Mouse (Mus musculus): ENCODE data around the gene Apba1. TPM values are rescaled to one million over a fixed set of nuclear protein-coding genes. Genes with fewer than 3 reads are reported as not detected.

Apba1 gene
- total RNA-seq, 2 experiments from 2014 or later: 177 to 198 TPM

DNA sequence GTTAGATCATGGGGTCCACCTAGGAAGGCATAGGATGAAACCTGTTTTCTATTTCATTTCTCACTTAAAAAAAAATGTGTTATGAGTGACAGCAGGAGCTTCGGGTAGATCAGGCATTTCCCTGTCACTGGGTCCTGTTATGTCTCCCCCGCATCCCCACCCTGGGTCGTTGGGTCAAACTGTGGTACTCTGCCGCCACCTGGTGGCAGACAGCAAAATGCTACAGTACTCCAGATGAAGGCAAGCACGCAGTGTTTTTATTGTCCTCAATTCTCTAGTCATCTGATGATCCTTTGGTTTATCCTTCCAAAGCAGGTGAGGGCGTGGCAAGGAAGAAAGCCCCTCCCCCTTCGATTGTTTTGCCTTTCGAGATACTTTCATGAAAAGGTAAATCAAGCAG is 202.8 kb downstream of the Apba1 start:
- peak; percentile 84 for DNase-seq
- intact Hi-C loops (cut with DNase I): loop anchor here (5.0 to 10.0 kb wide), 2 partner anchors 313 to 664 kb away; no protein-coding TSS in a partner anchor

DNA sequence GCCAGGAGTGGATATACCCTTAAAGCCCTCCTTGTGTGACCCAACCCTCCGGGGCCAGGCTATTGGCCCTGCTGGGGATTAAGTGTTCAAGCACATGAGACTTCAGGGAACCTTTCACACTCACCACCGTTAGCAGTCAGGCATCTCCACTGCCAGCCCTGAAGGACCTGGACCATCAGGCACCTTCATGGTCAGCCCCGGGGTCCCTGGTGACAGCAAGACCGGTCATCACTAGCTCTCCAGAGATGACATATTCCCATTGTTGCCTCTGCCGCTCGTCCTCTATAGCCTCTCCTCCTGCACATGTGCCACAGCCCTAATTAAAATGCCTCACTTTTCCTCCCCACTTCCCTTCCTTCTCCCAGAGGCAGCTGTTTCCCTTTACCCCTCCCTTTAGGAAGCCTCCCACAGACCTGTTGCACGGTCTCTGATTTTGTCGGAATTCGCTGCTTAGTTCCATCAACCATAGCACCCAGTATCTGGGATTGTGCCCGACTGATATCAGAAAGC is 205.8 kb downstream of the Apba1 start:
- intact Hi-C loops (cut with DNase I): loop anchor here (5.0 to 10.0 kb wide), 2 partner anchors 310 to 667 kb away; no protein-coding TSS in a partner anchor
- no peak for DNase-seq

DNA sequence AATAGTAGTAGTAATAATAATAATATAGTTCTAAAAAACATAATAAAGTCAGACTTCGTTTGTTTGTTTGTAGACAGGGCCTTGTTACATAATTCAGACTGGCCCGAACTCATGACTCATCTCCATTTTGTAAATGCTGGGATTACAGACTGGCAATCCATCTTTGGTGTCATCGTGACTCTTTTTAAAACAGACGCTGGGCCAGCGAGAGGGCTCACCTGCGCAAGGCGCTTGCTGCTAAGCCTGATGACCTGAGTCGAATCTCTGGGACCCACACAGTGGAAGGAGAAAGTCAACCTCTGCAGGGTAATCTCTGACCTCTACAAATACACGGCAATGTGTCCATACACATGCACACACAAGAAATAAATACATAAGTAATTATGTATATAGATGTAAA is 207.7 kb downstream of the Apba1 start:
- intact Hi-C loops (cut with DNase I): loop anchor here (10.0 kb wide), 1 partner anchor 308 kb away; no protein-coding TSS in a partner anchor
- no peak for DNase-seq

DNA sequence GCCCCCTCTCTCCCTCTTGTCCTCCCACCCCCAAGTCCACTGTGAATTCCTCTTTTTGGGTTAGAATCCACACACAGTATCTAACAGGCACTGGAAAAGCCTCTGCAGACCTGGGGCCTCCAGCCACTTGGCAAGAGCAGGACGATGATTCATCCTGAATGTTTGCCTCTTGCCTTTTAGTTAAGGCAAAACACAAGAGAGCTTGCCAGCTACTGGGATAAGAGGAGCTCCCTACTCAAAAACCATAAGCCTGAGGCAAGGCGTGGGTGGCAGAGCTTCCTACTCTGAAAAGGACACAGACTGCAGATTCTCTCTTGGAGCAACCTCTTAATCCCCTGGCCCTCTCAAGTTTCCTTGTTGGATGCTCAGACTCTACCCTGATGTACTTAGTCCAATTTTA is 208.5 kb downstream of the Apba1 start:
- intact Hi-C loops (cut with DNase I): loop anchor here (10.0 kb wide), 1 partner anchor 308 kb away; no protein-coding TSS in a partner anchor
- no peak for DNase-seq

DNA sequence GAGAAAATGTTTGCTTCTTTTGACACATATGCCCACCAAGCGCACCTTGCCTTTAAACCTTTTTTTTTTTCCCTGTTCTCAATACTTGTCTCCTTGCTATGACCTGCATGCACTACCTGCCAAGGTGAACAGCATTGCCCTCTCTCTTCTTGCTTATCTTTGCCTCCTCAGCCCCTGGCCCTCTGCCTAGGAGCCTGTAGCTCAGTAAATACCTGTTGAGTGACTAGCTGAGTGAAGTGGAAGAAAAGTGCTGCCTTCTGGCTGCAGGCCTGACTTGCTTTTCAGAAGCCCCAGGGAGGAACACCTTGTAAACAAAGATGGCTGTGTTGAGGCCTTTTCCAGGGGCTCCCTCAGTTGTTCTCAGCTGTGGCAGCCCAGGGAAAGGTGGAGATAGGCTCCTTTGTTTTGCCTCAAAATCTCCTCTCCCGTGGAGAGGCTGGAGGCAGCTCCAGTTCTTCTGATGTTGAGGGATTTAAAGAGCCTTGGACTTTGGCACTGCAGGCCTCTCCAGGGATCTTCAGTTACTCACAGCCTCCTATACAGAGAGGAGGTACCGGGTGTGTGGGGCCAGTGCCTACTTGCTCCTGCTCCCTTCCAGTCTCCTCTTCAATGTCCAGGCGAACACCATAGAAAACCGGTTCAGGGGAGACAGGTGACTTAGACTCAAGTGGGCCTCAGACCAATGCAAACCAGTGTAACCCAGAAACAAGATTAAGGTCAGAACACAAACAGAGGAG is 209.6 kb downstream of the Apba1 start:
- intact Hi-C loops (cut with DNase I): loop anchor here (10.0 kb wide), 1 partner anchor 307 kb away; no protein-coding TSS in a partner anchor
- DNase-seq: no peak

DNA sequence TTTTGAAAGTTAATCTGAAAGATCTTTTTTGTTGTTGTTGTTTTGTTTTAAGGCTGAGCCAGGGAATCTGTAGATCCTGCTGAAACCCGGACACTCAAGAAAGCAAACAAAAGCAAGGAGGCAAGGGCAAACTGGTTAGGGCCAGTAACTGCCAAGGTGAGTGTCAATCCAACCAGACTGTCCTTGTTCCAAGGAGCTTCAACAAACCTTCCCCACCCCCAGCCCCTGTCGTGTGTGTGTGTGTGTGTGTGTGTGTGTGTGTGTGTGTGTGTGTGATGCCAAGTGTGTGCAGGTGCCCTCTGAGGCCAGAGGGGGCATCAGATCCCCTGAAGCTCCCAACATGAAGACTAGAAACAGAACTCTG is 210.2 kb downstream of the Apba1 start:
- no peak for DNase-seq
- intact Hi-C loops (cut with DNase I): loop anchor here (10.0 kb wide), 1 partner anchor 306 kb away; no protein-coding TSS in a partner anchor

DNA sequence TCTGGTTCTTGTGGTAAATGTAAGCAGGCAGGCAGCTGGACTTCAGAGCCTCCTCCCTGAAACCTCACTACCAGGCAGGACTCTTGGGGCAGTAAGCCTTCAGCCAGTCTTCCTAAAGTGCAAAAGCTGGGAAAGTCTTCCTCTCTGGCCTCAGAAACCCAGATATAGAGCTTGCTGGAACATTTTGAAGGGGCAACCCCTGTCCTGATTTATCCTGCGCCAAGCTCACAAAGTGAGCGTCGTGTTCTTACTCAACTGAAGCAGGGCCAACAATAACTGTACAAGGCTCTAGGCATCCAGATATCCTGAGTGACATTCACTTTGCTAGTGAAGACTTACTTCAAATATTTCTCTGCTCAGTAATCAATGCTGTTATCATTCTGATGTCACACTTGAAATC is 211.7 kb downstream of the Apba1 start:
- intact Hi-C loops (cut with DNase I): no loop called here
- DNase-seq: no peak

DNA sequence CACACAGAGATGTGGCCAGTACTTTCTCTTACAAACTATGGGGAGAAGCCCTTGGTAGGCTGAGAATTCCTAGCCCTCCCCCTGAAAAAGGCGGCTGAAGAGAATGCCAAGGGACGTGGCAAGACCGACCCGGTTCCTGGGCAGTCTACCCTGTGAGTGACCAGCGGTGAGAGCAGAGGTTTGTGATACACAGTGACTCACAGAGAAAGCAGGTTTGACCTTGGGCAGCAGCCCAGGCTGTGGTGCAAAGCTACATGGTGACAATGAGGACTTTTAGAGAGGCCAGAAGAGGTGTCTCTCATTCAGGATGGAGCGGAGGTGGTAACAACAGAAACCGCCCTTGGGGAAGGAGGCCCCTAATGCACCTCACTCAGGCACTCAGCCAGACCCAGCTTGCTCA is 212.7 kb downstream of the Apba1 start:
- intact Hi-C loops (cut with DNase I): no loop called here
- no peak for DNase-seq

DNA sequence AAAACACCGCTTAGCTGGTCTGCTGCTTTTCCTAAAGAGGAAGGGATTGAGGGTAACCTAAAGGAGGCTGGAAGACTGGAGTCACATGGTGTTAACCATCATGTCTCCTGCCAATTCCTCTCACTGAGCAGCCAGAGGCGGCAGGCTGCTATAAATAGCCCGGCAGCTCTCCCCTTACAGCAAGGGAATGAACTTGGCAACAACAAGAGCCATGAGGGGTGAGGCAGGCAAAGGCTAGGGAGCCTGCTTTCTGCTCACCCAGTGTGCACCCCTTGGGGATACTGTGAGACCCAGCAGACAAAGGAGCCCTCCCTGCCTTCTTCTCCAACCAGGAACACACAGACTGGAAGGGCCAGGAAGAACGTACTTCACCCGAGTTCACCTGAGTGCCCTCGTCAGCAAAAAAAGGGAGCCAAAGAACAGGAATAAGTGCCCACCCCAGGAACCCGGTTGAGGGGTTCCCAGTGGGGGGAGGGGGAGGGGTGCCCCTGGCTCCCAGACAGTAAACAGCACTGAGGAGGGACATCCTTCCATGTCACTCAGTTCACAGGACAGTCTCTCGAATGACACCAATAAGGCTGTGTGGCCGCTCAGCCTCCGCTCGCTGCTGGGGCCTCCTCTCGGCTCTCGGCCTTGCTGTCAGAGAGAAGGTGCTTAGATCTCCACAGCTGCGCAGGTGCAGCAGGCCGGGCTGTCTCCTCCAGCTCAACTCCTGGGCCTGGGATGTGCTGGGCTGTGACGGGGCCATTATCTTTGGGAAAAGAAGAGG is 214.4 kb downstream of the Apba1 start:
- intact Hi-C loops (cut with DNase I): no loop called here
- peak; percentile 43 for DNase-seq

DNA sequence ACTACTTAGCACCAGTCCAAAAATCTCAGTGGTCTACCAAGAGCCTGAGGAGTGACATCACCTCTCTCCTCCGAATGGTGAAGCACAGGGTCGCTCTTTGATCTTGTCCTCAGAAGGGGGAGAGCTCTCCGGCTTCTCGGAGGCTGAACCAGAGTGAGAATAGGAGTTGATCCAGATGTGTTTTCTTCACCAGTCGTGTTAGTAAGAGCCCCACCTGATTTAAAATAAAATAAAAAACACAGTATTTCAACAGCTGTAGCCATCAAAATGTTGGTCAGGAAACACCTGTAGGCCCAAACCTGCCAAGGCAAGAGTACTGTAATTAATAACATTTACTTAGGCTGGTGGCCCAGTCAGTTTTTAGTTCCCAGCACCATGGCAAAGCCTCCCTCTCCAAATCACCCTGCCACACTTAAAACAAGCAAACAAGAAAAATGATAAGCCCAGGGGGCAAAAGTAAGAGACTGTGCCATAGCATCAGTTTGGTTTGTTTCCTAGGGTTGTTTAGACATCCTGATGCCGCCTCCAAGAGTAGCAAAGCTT is 219.3 kb downstream of the Apba1 start:
- intact Hi-C loops (cut with DNase I): no loop called here
- DNase-seq: no peak

DNA sequence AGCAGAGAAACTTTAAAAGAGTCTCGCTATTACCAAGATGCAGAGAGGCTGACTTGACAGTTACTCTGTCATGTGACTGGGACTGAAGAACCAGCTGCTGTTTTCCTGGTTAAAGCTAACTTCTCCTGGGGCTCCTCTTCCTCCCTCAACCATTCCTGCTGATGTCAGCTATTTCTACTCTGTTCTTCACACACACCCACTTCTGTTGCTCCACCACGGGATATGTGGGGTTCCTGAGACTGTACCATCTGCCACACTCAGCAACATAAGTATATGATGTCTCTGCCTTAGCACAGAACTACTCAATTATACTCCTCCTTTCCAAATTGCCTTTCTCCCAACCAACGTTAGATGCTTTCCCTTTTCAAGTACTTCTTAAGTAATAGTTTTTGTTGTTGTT is 221.9 kb downstream of the Apba1 start:
- intact Hi-C loops (cut with DNase I): no loop called here
- no peak for DNase-seq

DNA sequence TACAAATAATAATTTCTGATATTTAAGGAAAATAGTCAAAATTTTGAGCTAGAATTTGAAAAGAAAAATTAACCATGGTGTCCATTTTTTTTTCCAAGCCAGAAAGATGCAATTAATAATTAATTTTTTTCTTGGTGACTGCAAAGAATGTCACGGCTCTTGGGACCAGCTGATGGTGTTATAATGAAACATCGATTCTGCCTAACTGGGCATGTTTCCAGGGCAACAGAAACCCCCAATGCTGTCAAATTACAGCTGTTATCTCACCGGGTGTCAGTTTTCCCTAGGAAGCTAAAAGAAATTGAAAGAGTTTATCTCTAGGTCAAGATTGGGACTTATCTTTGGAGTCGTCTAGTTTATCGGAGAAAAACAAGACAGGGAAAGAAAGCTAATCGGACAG is 225.5 kb downstream of the Apba1 start:
- intact Hi-C loops (cut with DNase I): no loop called here
- DNase-seq: no peak

DNA sequence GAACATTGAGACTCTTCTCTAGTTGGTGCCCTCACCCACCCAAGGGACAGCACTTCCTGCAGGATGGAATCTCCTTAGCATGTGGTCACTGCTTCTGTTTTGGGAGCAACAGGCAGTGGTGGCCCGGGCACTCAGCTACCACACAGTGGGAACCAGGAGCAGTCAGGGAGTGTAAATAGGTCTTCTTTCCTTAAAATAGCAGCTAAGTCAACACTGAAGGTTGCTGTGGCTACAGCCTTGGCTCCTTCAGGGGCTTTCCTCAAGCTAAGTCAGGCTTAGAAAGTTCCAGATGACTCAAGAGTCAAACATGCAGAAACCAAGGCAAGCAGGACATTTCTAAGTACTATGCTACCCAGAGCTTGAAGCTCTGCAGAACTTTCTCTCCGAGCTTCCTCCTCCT is 228.6 kb downstream of the Apba1 start:
- no peak for DNase-seq
- intact Hi-C loops (cut with DNase I): no loop called here

DNA sequence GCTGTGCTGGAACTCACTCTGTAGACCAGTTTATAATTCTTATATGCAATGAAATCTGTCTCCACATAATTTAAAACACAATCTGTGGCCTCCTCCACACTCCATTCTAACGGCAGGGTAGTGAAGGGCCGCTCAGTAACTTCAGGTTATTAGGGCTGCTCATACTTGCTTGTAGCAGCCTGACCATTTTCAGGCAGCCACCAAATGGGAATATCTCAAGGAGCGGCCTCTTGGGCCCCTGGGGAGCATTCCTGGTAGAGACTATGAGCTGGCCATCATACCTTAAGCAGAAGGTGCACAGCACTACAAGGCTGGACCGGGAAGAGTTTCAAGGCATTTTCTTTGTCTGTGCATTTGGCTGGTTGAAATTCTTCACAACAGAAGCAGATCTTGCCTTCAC is 229.5 kb downstream of the Apba1 start:
- no peak for DNase-seq
- intact Hi-C loops (cut with DNase I): no loop called here

DNA sequence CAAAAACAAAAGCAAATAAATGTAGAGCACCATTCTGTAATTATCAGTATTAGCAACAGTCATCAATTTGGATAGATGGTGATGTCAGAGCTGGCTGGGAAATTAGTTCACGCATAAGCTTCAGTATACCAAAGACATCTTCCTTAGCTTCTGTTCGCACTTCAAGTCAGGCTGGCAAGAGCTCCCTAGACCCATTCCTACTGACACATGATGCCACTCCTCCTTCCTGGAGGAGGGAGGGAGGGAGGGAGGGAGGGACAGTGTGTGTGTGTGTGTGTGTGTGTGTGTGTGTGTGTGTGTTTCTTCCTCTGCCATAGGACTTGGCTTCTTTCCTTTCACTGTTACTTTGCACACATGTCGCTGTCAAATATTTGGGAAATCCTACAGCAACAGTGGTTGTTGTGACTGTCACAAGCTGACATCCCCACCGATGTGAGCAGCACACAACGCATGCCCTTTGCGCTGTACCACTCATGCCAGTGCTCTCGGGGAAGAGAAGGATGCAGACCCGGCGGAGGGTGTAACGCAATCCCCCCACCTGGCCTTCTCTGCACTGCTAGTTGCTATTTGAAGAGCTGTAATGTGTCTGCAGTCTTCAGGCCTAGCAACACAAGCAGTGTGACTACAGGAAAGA is 237.2 kb downstream of the Apba1 start:
- intact Hi-C loops (cut with DNase I): no loop called here
- no peak for DNase-seq

Other genes starting within 250 kb of the Apba1 start
- gene 1700028P14Rik, start 106.1 kb upstream of the Apba1 start, total RNA-seq (2021): 1 to 10 TPM in 1 of 2 experiments, under 1 TPM in 1; 0.90 to 2.0 TPM
- 10 to 100 TPM; 24.8 to 27.1 TPM for gene Ptar1, start 71.5 kb upstream of the Apba1 start, total RNA-seq (2021)

All from left cerebral cortex, postnatal 4 days (tissue).